Mouse (Mus musculus): Measurements from ENCODE around the gene Dgki.

DNA sequence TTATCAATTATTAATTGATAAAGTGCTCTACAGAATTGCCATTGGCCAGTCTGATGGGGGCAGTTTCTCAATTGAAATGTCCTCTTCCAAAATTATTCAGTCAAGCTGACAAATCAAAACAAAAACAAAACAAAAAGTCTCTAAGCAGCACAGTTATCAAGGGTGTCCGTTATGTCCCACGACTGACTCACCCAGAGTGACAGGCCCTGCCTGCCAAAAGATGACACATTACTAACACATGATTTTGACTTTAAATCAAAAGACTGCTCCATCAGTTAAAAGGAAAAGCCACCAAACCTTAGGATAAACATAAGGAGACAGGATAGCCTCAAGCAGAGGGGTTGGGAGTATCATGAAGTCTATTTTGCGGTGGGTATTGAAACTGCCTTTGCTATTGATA lies 483.3 kb downstream of the Dgki start:
- TF ChIP-seq POLR2A (IDR thresholded peaks at IDR 0.05; ENCODE audit: insufficient read depth, low read length) (no peak), CTCF (IDR thresholded peaks at IDR 0.05; ENCODE audit: low read depth, low read length) (no peak), EP300 (IDR thresholded peaks at IDR 0.05; ENCODE audit: insufficient read depth, low read depth, low read length) (no peak)
